Mouse (Mus musculus) stomach, postnatal 0 days (tissue): ENCODE data around the gene Kcnip4. TPM values are rescaled to one million over a fixed set of nuclear protein-coding genes. Genes with fewer than 3 reads are reported as not detected.

Experiments used
- ATAC-seq: fragments of 200-750 bp; cut with Nextera tagmentation; 2 replicates; pipeline ENCODE4 v1.8.0; 2017; ENCODE audit not compliant: low FRiP score, low TSS enrichment
- DNase-seq: peaks from one replicate; pipeline ENCODE4 v3.0.0-alpha.2; 2016; ENCODE audit warnings: low spot score
- H3K27ac ChIP-seq: fragments of 300-500 bp; sonication (generic); replicated peaks from 2 replicates; pipeline ENCODE4 v1.5.1; 2014; ENCODE audit warnings: mild to moderate bottlenecking, control low read depth
- H3K27me3 ChIP-seq: fragments of 300-500 bp; sonication (generic); 2 replicates; pipeline ENCODE4 v1.6.1; 2014; ENCODE audit warnings: low read length; ENCODE audit not compliant: control insufficient read depth, insufficient read depth
- H3K36me3 ChIP-seq: fragments of 300-500 bp; sonication (generic); 2 replicates; pipeline ENCODE4 v1.6.1; 2014; ENCODE audit warnings: low read length, mixed read lengths; ENCODE audit not compliant: control insufficient read depth, insufficient read depth
- H3K4me1 ChIP-seq: fragments of 300-500 bp; sonication (generic); replicated peaks from 2 replicates; pipeline ENCODE4 v1.6.1; 2014; ENCODE audit warnings: antibody characterized with exemption; ENCODE audit not compliant: control insufficient read depth, insufficient read depth
- H3K4me2 ChIP-seq: fragments of 300-500 bp; sonication (generic); replicated peaks from 2 replicates; pipeline ENCODE4 v1.6.1; 2014; ENCODE audit warnings: low read depth, mild to moderate bottlenecking, control low read depth, moderate library complexity
- H3K4me3 ChIP-seq: fragments of 300-500 bp; sonication (generic); 2 replicates; pipeline ENCODE4 v1.5.1; 2014; ENCODE audit warnings: low read depth, low read length, control low read depth
- H3K9ac ChIP-seq: fragments of 300-500 bp; sonication (generic); 2 replicates; pipeline ENCODE4 v1.6.1; 2014; ENCODE audit warnings: mild to moderate bottlenecking, low read length, control low read depth, mixed read lengths
- H3K9me3 ChIP-seq: fragments of 300-500 bp; sonication (generic); 2 replicates; pipeline ENCODE4 v1.6.1; 2016; ENCODE audit warnings: low read length; ENCODE audit not compliant: control insufficient read depth
- CTCF ChIP-seq: IDR thresholded peaks from 2 replicates; pipeline ENCODE4 v1.5.1; 2016; ENCODE audit warnings: antibody characterized with exemption, low read depth, mild to moderate bottlenecking, moderate library complexity
- EP300 ChIP-seq: optimal IDR thresholded peaks from 2 replicates; pipeline ENCODE3; 2016; ENCODE audit warnings: antibody characterized with exemption
- WGBS: fragments of 180-500 bp; shearing (Covaris S2); extraction: QIAGEN DNeasy Blood & Tissue Kit; methylation state at CpG from one replicate; pipeline ENCODE4 v1.1.7; 2014; 5-methylcytosine and 5-hydroxymethylcytosine counted together
- polyA plus RNA-seq: library from polyadenylated mRNA; unstranded; fragments of >200 nt; fragmentation: Nextera tagmentation; extraction: Ambion mirVana; gene quantifications from 2 replicates; pipeline ENCODE4 v1.2.1, GENCODE M21; 2015

Gene Kcnip4
- polyA plus RNA-seq, 1 experiment from 2014 or later, result 1.3 TPM

- Histone ChIP-seq H3K36me3 (no peaks in the 10 kb centered on the region), H3K27ac (no peak overlapping the region), H3K4me3 (peak overlapping the region; percentile 8; the same call in 1 of the 2 replicates), H3K9me3 (no peaks in the 10 kb centered on the region), H3K9ac (no peak overlapping the region), H3K27me3 (no peaks in the 10 kb centered on the region), H3K4me1 (no peaks in the 10 kb centered on the region), H3K4me2 (peak overlapping the region; percentile 41)
- ATAC-seq, result no peak
- DNase-seq, result no peak
- no peak for TF ChIP-seq CTCF
- no peak for TF ChIP-seq EP300
- 41% methylated on average over 8 of the region's 8 CpGs for WGBS
Observed at GRCm38 (mm10) chr5:48890216-48890615, 634.5 kb downstream of the Kcnip4 start.

GRCm38 (mm10) chr5:48889395-48890194, 635.1 kb downstream of the Kcnip4 start:
- Histone ChIP-seq H3K4me3 (peak overlapping the region; percentile 8; the same call in 1 of the 2 replicates), H3K9me3 (no peaks in the 10 kb centered on the region), H3K9ac (no peak overlapping the region), H3K27ac (no peak overlapping the region), H3K4me2 (peak overlapping the region; percentile 41), H3K27me3 (no peaks in the 10 kb centered on the region), H3K4me1 (no peaks in the 10 kb centered on the region), H3K36me3 (no peaks in the 10 kb centered on the region)
- ATAC-seq (no peak), DNase-seq (peak; percentile 29)
- WGBS, result 12% methylated on average over 18 of the region's 18 CpGs
- TF ChIP-seq CTCF, result no peak
- no peak for TF ChIP-seq EP300

GRCm38 (mm10) chr5:48878081-48878480, 646.6 kb downstream of the Kcnip4 start:
- no peak overlapping the region for H3K27ac ChIP-seq
- ATAC-seq (no peak), DNase-seq (no peak)
- no peak overlapping the region for H3K4me3 ChIP-seq
- no peaks in the 10 kb centered on the region for H3K27me3 ChIP-seq
- H3K4me2 ChIP-seq, result no peak overlapping the region
- H3K9me3 ChIP-seq, result no peaks in the 10 kb centered on the region
- H3K36me3 ChIP-seq, result no peaks in the 10 kb centered on the region
- 40% methylated on average over 2 of the region's 2 CpGs for WGBS
- no peak for TF ChIP-seq CTCF
- no peak for TF ChIP-seq EP300
- H3K9ac ChIP-seq, result no peak overlapping the region
- no peaks in the 10 kb centered on the region for H3K4me1 ChIP-seq

GRCm38 (mm10) chr5:48864268-48864967, 660.3 kb downstream of the Kcnip4 start:
- no peak overlapping the region for H3K4me3 ChIP-seq
- H3K36me3 ChIP-seq, result no peaks in the 10 kb centered on the region
- H3K4me1 ChIP-seq, result no peaks in the 10 kb centered on the region
- WGBS, result 59% methylated on average over 3 of the region's 3 CpGs
- no peaks in the 10 kb centered on the region for H3K27me3 ChIP-seq
- DNase-seq (no peak), ATAC-seq (no peak)
- no peaks in the 10 kb centered on the region for H3K9me3 ChIP-seq
- no peak overlapping the region for H3K9ac ChIP-seq
- no peak for TF ChIP-seq EP300
- TF ChIP-seq CTCF, result no peak
- no peak overlapping the region for H3K4me2 ChIP-seq
- no peak overlapping the region for H3K27ac ChIP-seq

GRCm38 (mm10) chr5:48840971-48841370, 683.7 kb downstream of the Kcnip4 start:
- DNase-seq, result no peak
- Histone ChIP-seq H3K27ac (no peak overlapping the region), H3K4me1 (no peaks in the 10 kb centered on the region), H3K9me3 (no peaks in the 10 kb centered on the region), H3K4me2 (no peak overlapping the region), H3K36me3 (no peaks in the 10 kb centered on the region), H3K4me3 (no peak overlapping the region), H3K27me3 (no peaks in the 10 kb centered on the region), H3K9ac (no peak overlapping the region)
- 67% methylated on average over 2 of the region's 2 CpGs for WGBS
- ATAC-seq, result no peak
- no peak for TF ChIP-seq EP300
- no peak for TF ChIP-seq CTCF

GRCm38 (mm10) chr5:48795526-48795925, 729.2 kb downstream of the Kcnip4 start:
- TF ChIP-seq EP300 (no peak), CTCF (no peak)
- H3K4me1 ChIP-seq, result no peaks in the 10 kb centered on the region
- H3K27ac ChIP-seq, result no peak overlapping the region
- ATAC-seq (no peak), DNase-seq (no peak)
- no peak overlapping the region for H3K9ac ChIP-seq
- no peaks in the 10 kb centered on the region for H3K9me3 ChIP-seq
- H3K27me3 ChIP-seq, result no peaks in the 10 kb centered on the region
- WGBS, result 78% methylated on average over 1 of the region's 1 CpGs
- H3K4me3 ChIP-seq, result no peak overlapping the region
- H3K4me2 ChIP-seq, result no peak overlapping the region
- H3K36me3 ChIP-seq, result no peaks in the 10 kb centered on the region
